Mouse (Mus musculus): ENCODE results near the gene Gm13871. TPM values are rescaled to one million over a fixed set of nuclear protein-coding genes. Genes with fewer than 3 reads are reported as not detected.
"Not testable (repeated sequence)": the region's sequence is repeated elsewhere in the genome, so short reads cannot be mapped to it uniquely, and the experiment has no call there.

The Gm13871 gene
- polyA plus RNA-seq (2017; shearing (Covaris generic)), result not detected

DNA sequence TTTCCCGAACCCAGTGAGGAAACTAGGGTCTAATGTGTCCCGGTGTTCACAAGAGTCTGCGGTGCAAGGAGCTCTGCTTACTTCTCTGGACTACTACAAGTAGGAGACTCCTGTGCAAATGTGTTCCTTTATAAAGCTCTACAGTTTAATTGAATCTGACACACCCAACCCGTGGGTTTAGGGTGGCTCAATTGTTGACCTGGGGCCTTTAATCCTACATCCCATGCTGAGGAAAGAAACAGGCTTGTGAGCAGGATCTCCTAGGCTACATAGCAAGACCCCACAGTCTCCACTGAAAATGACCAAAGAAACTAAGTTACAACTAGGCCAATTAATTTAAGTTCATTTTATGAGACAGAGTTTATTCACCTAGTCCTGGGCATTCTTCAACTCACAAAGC lies at the start of gene Gm13871:
Gene Gm13871 (minus strand): TSS at position 101 of the 400 bp plus-strand sequence.
- ATAC-seq, result not testable (repeated sequence)

DNA sequence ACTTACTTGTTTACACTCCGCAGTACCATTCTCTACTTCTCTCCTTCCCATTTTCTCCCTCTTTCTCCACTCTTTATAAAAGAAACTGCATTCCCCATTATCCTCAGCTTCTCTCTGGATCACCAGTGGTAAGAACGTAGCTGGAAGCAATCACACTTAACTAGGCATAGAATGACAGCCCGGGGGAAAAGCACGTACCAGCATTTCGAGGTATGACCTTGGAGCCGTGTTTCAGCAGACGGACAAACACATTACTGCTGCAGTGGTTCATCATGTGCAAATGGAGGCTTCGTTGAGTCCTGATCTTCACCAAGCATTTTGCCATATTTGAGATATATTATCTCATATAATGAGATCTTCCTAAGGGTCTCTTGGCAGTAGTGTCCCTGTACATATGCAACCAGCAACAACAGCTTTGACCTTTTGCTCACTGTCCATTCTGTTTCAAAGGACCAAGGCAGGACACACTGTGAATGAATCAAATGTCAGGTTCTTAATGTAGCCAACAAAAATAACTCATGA lies 44.7 kb upstream of the Gm13871 start, which contains the start of gene 2310002L09Rik:
Gene 2310002L09Rik (minus strand): TSS at position 472 of the 522 bp plus-strand sequence.
- no peak for ATAC-seq

DNA sequence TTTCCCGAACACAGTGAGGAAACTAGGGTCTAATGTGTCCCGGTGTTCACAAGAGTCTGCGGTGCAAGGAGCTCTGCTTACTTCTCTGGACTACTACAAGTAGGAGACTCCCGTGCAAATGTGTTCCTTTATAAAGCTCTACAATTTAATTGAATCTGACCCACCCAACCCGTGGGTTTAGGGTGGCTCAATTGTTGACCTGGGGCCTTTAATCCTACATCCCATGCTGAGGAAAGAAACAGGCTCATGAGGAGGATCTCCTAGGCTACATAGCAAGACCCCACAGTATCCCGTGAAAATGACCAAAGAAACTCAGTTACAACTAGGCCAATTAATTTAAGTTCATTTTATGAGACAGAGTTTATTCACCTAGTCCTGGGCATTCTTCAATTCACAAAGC lies 14.9 kb upstream of the Gm13871 start, which contains the start of gene Gm11756:
Gene Gm11756 (minus strand): TSS at position 101 of the 400 bp plus-strand sequence.
- not testable (repeated sequence) for ATAC-seq

DNA sequence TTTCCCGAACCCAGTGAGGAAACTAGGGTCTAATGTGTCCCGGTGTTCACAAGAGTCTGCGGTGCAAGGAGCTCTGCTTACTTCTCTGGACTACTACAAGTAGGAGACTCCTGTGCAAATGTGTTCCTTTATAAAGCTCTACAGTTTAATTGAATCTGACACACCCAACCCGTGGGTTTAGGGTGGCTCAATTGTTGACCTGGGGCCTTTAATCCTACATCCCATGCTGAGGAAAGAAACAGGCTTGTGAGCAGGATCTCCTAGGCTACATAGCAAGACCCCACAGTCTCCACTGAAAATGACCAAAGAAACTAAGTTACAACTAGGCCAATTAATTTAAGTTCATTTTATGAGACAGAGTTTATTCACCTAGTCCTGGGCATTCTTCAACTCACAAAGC lies 14.7 kb downstream of the Gm13871 start, which contains the start of gene Gm11757:
Gene Gm11757 (minus strand): TSS at position 101 of the 400 bp plus-strand sequence.
- ATAC-seq, result not testable (repeated sequence)

DNA sequence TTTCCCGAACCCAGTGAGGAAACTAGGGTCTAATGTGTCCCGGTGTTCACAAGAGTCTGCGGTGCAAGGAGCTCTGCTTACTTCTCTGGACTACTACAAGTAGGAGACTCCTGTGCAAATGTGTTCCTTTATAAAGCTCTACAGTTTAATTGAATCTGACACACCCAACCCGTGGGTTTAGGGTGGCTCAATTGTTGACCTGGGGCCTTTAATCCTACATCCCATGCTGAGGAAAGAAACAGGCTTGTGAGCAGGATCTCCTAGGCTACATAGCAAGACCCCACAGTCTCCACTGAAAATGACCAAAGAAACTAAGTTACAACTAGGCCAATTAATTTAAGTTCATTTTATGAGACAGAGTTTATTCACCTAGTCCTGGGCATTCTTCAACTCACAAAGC lies 29.6 kb downstream of the Gm13871 start, which contains the start of gene Gm11758:
Gene Gm11758 (minus strand): TSS at position 101 of the 400 bp plus-strand sequence.
- ATAC-seq, result not testable (repeated sequence)

Other genes starting within 250 kb of the Gm13871 start
- not detected for gene Gm11239, start 237.6 kb downstream of the Gm13871 start, polyA plus RNA-seq (2017; shearing (Covaris generic))
- not detected for gene Gm428, start 222.4 kb downstream of the Gm13871 start, polyA plus RNA-seq (2017; shearing (Covaris generic))
- not detected for gene Rasef, start 115.0 kb downstream of the Gm13871 start, polyA plus RNA-seq (2017; shearing (Covaris generic))
- not detected for gene Gm11758, start 29.7 kb downstream of the Gm13871 start, polyA plus RNA-seq (2017; shearing (Covaris generic))
- not detected for gene Gm11757, start 14.8 kb downstream of the Gm13871 start, polyA plus RNA-seq (2017; shearing (Covaris generic))
- not detected for gene Gm11756, start 14.8 kb upstream of the Gm13871 start, polyA plus RNA-seq (2017; shearing (Covaris generic))
- not detected for gene 2310002L09Rik, start 44.9 kb upstream of the Gm13871 start, polyA plus RNA-seq (2017; shearing (Covaris generic))
- not detected for gene Frmd3, start 107.5 kb upstream of the Gm13871 start, polyA plus RNA-seq (2017; shearing (Covaris generic))

Data from CD4-positive, CD25-positive, alpha-beta regulatory T cell, adult 4 months (primary cell).